Mouse (Mus musculus): ENCODE results near the gene Gm7682. TPM values are rescaled to one million over a fixed set of nuclear protein-coding genes. Genes with fewer than 3 reads are reported as not detected.
"Not testable (repeated sequence)": the region's sequence is repeated elsewhere in the genome, so short reads cannot be mapped to it uniquely, and the experiment has no call there.

Gene Gm7682
- polyA plus RNA-seq (2016; fragmentation: Nextera tagmentation; extraction: Ambion mirVana): not detected in 2 replicates

DNA sequence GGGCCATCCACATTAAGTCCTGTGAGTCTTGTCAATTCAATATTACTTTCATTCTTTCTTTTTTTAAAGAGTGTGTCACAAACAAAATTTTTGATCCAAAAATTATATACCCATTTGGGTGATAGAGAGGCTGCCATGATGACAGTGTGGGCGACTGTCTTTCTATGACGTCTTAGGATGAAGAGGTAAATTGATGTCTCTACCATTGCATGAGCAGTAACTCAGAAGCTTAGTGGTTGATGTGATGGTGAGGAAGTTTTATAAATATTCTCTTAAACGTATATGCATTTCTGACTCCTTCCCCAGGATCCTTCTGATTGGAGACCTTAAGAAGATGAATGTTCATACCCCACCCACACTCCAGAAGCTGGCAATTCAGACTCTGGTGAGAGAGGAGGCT is at the start of gene Gm7682:
Gm7682 (plus strand) TSS at position 301 of the 400 bp plus-strand sequence.
- H3K4me1 ChIP-seq; H3K36me3 ChIP-seq; H3K27ac ChIP-seq (replicated peaks); H3K4me3 ChIP-seq; DNase-seq (ENCODE audit: low spot score); H3K9me3 ChIP-seq (replicated peaks); H3K27me3 ChIP-seq (ENCODE audit: low read depth, poor library complexity, severe bottlenecking): not testable (repeated sequence)
- no CpG with 5 or more reads among the region's 3 CpGs for WGBS

Other genes starting within 250 kb of the Gm7682 start
- gene Gm3106, start 227.8 kb upstream of the Gm7682 start, polyA plus RNA-seq (2016; fragmentation: Nextera tagmentation; extraction: Ambion mirVana): not detected in 2 replicates
- gene A430089I19Rik, start 139.0 kb upstream of the Gm7682 start, polyA plus RNA-seq (2016; fragmentation: Nextera tagmentation; extraction: Ambion mirVana): 0.07 TPM in 1 of 2 replicates, not detected in the other
- gene Gm6502, start 131.3 kb upstream of the Gm7682 start, polyA plus RNA-seq (2016; fragmentation: Nextera tagmentation; extraction: Ambion mirVana): not detected in 2 replicates
- not detected in 2 replicates for gene AA792892, start 106.0 kb upstream of the Gm7682 start, polyA plus RNA-seq (2016; fragmentation: Nextera tagmentation; extraction: Ambion mirVana)
- gene Gm3139, start 80.5 kb downstream of the Gm7682 start, polyA plus RNA-seq (2016; fragmentation: Nextera tagmentation; extraction: Ambion mirVana): not detected in 2 replicates
- 0.07 TPM in 1 of 2 replicates, not detected in the other for gene Gm3147, start 170.6 kb downstream of the Gm7682 start, polyA plus RNA-seq (2016; fragmentation: Nextera tagmentation; extraction: Ambion mirVana)
- gene Gm6509, start 178.2 kb downstream of the Gm7682 start, polyA plus RNA-seq (2016; fragmentation: Nextera tagmentation; extraction: Ambion mirVana): not detected in 2 replicates
- not detected in 2 replicates for gene Gm6205, start 202.6 kb downstream of the Gm7682 start, polyA plus RNA-seq (2016; fragmentation: Nextera tagmentation; extraction: Ambion mirVana)

Measured in midbrain, embryonic 10.5 days (tissue).